Mouse (Mus musculus) limb, embryonic 10.5 days (tissue): ENCODE measurements around the gene Pds5b. TPM values are rescaled to one million over a fixed set of nuclear protein-coding genes. Genes with fewer than 3 reads are reported as not detected.
"Not testable (repeated sequence)": the region's sequence is repeated elsewhere in the genome, so short reads cannot be mapped to it uniquely, and the experiment has no call there.

Experiments used
- DNase-seq: peaks from one replicate; pipeline ENCODE4 v3.0.0-alpha.2; 2017; ENCODE audit warnings: low spot score
- H3K27ac ChIP-seq: fragments of 300-500 bp; sonication (generic); 2 replicates; pipeline ENCODE4 v1.5.1; 2016; ENCODE audit warnings: mild to moderate bottlenecking
- H3K27me3 ChIP-seq: fragments of 300-500 bp; sonication (generic); 2 replicates; pipeline ENCODE4 v1.6.1; 2016; ENCODE audit warnings: low read depth, mild to moderate bottlenecking; ENCODE audit not compliant: poor library complexity, severe bottlenecking
- H3K36me3 ChIP-seq: fragments of 300-500 bp; sonication (generic); 2 replicates; pipeline ENCODE4 v1.6.1; 2016; ENCODE audit warnings: mild to moderate bottlenecking, moderate library complexity
- H3K4me1 ChIP-seq: fragments of 300-500 bp; sonication (generic); 2 replicates; pipeline ENCODE4 v1.6.1; 2016
- H3K4me3 ChIP-seq: fragments of 300-500 bp; sonication (generic); 2 replicates; pipeline ENCODE4 v1.5.1; 2016; ENCODE audit warnings: mild to moderate bottlenecking, moderate library complexity
- H3K9me3 ChIP-seq: fragments of 300-500 bp; sonication (generic); replicated peaks from 2 replicates; pipeline ENCODE4 v1.6.1; 2016; ENCODE audit warnings: mild to moderate bottlenecking
- WGBS: fragments of 180-500 bp; shearing (Covaris S2); methylation state at CpG from one replicate; pipeline ENCODE4 v1.1.7; 2016; 5-methylcytosine and 5-hydroxymethylcytosine counted together
- polyA plus RNA-seq: library from polyadenylated mRNA; unstranded; fragments of >200 nt; fragmentation: Nextera tagmentation; extraction: Ambion mirVana; gene quantifications from 2 replicates; pipeline ENCODE4 v1.2.1, GENCODE M21; 2016

The Pds5b gene
- polyA plus RNA-seq, 1 experiment from 2014 or later: 43.0 TPM

GRCm38 (mm10) chr5:150665132-150665954 lies 8.2 kb upstream of the Pds5b start:
- peak overlapping the region; percentile 92 for H3K4me3 ChIP-seq
- DNase-seq: peak; percentile 89
- WGBS: under 1% methylated on average over 52 of the region's 52 CpGs

GRCm38 (mm10) chr5:150666133-150666739 lies 7.3 kb upstream of the Pds5b start, which contains the start of gene N4bp2l2:
Gene N4bp2l2 (minus strand): TSS chr5:150666183.
- H3K36me3 ChIP-seq: peaks cover 19% of the 10 kb centered on the region
- H3K4me3 ChIP-seq: peak within 1 kb of the TSS; percentile 92
- not testable (repeated sequence) for H3K4me1 ChIP-seq, H3K27me3 ChIP-seq, H3K9me3 ChIP-seq, DNase-seq
- WGBS: 91% methylated on average over 9 of the region's 9 CpGs
- H3K27ac ChIP-seq: peak within 1 kb of the TSS; percentile 95

More at GRCm38 (mm10) chr5:150665132-150665954, 8.2 kb upstream of the Pds5b start:
- Histone ChIP-seq H3K9me3 (no peaks in the 10 kb centered on the region), H3K27ac (peak overlapping the region; percentile 95), H3K27me3 (no peaks in the 10 kb centered on the region), H3K4me1 (no peaks in the 10 kb centered on the region), H3K36me3 (peaks cover 28% of the 10 kb centered on the region)

GRCm38 (mm10) chr5:150668731-150669130 lies 4.8 kb upstream of the Pds5b start:
- H3K27me3 ChIP-seq: no peaks in the 10 kb centered on the region
- H3K4me1 ChIP-seq: no peaks in the 10 kb centered on the region
- H3K36me3 ChIP-seq: peaks cover 3% of the 10 kb centered on the region; the same call in 1 of the 2 replicates
- no peak overlapping the region for H3K4me3 ChIP-seq
- H3K27ac ChIP-seq: no peak overlapping the region
- DNase-seq: no peak
- 65% methylated on average over 4 of the region's 4 CpGs for WGBS
- H3K9me3 ChIP-seq: no peaks in the 10 kb centered on the region

- Histone ChIP-seq H3K36me3 (peaks cover under 1% of the 10 kb centered on the region; the same call in 1 of the 2 replicates), H3K27me3 (no peaks in the 10 kb centered on the region), H3K4me3 (no peak overlapping the region), H3K27ac (no peak overlapping the region), H3K9me3 (no peaks in the 10 kb centered on the region), H3K4me1 (peaks cover 17% of the 10 kb centered on the region)
- DNase-seq: no peak
- WGBS: 90% methylated on average over 7 of the region's 7 CpGs
Observed at GRCm38 (mm10) chr5:150672343-150672742, 1.2 kb upstream of the Pds5b start.

GRCm38 (mm10) chr5:150673880-150674621 lies 512 bp downstream of the Pds5b start:
- DNase-seq: peak; percentile 72
- peak overlapping the region; percentile 94 for H3K4me3 ChIP-seq
- H3K9me3 ChIP-seq: no peaks in the 10 kb centered on the region
- peak overlapping the region; percentile 99 for H3K27ac ChIP-seq
- peaks cover 10% of the 10 kb centered on the region; the same call in 1 of the 2 replicates for H3K36me3 ChIP-seq
- H3K27me3 ChIP-seq: no peaks in the 10 kb centered on the region
- peaks cover 17% of the 10 kb centered on the region for H3K4me1 ChIP-seq
- WGBS: under 1% methylated on average over 69 of the region's 91 CpGs

GRCm38 (mm10) chr5:150674866-150675265 lies 1.3 kb downstream of the Pds5b start:
- Histone ChIP-seq H3K36me3 (peaks cover 10% of the 10 kb centered on the region; the same call in 1 of the 2 replicates), H3K27ac (peak overlapping the region; percentile 99; the same call in 1 of the 2 replicates), H3K27me3 (no peaks in the 10 kb centered on the region), H3K4me1 (peaks cover 17% of the 10 kb centered on the region), H3K4me3 (peak overlapping the region; percentile 94), H3K9me3 (no peaks in the 10 kb centered on the region)
- DNase-seq: no peak
- WGBS: 72% methylated on average over 6 of the region's 6 CpGs

- WGBS: 98% methylated on average over 6 of the region's 6 CpGs
Observed at GRCm38 (mm10) chr5:150682862-150683261, 9.3 kb downstream of the Pds5b start.

GRCm38 (mm10) chr5:150690685-150691084 lies 17.1 kb downstream of the Pds5b start:
- Histone ChIP-seq H3K27ac (no peak overlapping the region), H3K36me3 (peaks cover 19% of the 10 kb centered on the region), H3K9me3 (0 out of 2 replicates have a peak, but pooled peaks cover 4% of the 10 kb centered on the region), H3K4me3 (no peak overlapping the region), H3K27me3 (no peaks in the 10 kb centered on the region), H3K4me1 (no peaks in the 10 kb centered on the region)
- DNase-seq: no peak

More at GRCm38 (mm10) chr5:150682862-150683261, 9.3 kb downstream of the Pds5b start:
- not testable (repeated sequence) for DNase-seq, H3K4me1 ChIP-seq, H3K27me3 ChIP-seq, H3K4me3 ChIP-seq, H3K9me3 ChIP-seq, H3K36me3 ChIP-seq, H3K27ac ChIP-seq

- WGBS: 95% methylated on average over 2 of the region's 2 CpGs
- H3K36me3 ChIP-seq: peaks cover 40% of the 10 kb centered on the region
- DNase-seq: no peak
Observed at GRCm38 (mm10) chr5:150693277-150693676, 19.7 kb downstream of the Pds5b start.

GRCm38 (mm10) chr5:150702714-150703113 lies 29.2 kb downstream of the Pds5b start:
- no peak overlapping the region for H3K27ac ChIP-seq
- H3K36me3 ChIP-seq: peaks cover 23% of the 10 kb centered on the region
- H3K27me3 ChIP-seq: no peaks in the 10 kb centered on the region
- no peak overlapping the region for H3K4me3 ChIP-seq
- WGBS: 89% methylated on average over 2 of the region's 2 CpGs
- no peaks in the 10 kb centered on the region for H3K4me1 ChIP-seq
- no peaks in the 10 kb centered on the region for H3K9me3 ChIP-seq
- no peak for DNase-seq

More at GRCm38 (mm10) chr5:150693277-150693676, 19.7 kb downstream of the Pds5b start:
- no peak overlapping the region for H3K4me3 ChIP-seq
- H3K4me1 ChIP-seq: no peaks in the 10 kb centered on the region
- H3K27ac ChIP-seq: no peak overlapping the region
- H3K9me3 ChIP-seq: 0 out of 2 replicates have a peak, but pooled peaks cover 4% of the 10 kb centered on the region
- H3K27me3 ChIP-seq: no peaks in the 10 kb centered on the region

- H3K4me1 ChIP-seq: not testable (repeated sequence)
- 97% methylated on average over 1 of the region's 1 CpGs for WGBS
Observed at GRCm38 (mm10) chr5:150706651-150707050, 33.1 kb downstream of the Pds5b start.

GRCm38 (mm10) chr5:150707181-150707580 lies 33.6 kb downstream of the Pds5b start:
- H3K27me3 ChIP-seq, DNase-seq, H3K27ac ChIP-seq, H3K9me3 ChIP-seq, H3K4me3 ChIP-seq, H3K4me1 ChIP-seq: not testable (repeated sequence)
- 91% methylated on average over 3 of the region's 3 CpGs for WGBS
- H3K36me3 ChIP-seq: 0 out of 2 replicates have a peak, but pooled peaks cover 13% of the 10 kb centered on the region

More at GRCm38 (mm10) chr5:150706651-150707050, 33.1 kb downstream of the Pds5b start:
- DNase-seq, H3K27ac ChIP-seq, H3K4me3 ChIP-seq, H3K9me3 ChIP-seq, H3K27me3 ChIP-seq: not testable (repeated sequence)
- 0 out of 2 replicates have a peak, but pooled peaks cover 13% of the 10 kb centered on the region for H3K36me3 ChIP-seq
